Mouse (Mus musculus) heart, embryonic 13.5 days (tissue): ENCODE results near the gene Bmpr1b. TPM values are rescaled to one million over a fixed set of nuclear protein-coding genes. Genes with fewer than 3 reads are reported as not detected.

Source experiments
- ATAC-seq: fragments of 200-750 bp; cut with Nextera tagmentation; 2 replicates; pipeline ENCODE4 v1.8.0; 2017; ENCODE audit warnings: moderate TSS enrichment; ENCODE audit not compliant: insufficient number of reproducible peaks, low FRiP score, low TSS enrichment; ENCODE audit errors: extremely low read depth
- H3K27ac ChIP-seq: fragments of 300-500 bp; sonication (generic); replicated peaks from 2 replicates; pipeline ENCODE4 v1.5.1; 2015; ENCODE audit warnings: moderate library complexity, mild to moderate bottlenecking, inconsistent platforms
- H3K27me3 ChIP-seq: fragments of 300-500 bp; sonication (generic); replicated peaks from 2 replicates; pipeline ENCODE4 v1.6.1; 2015; ENCODE audit warnings: mild to moderate bottlenecking, inconsistent platforms
- H3K36me3 ChIP-seq: fragments of 300-500 bp; sonication (generic); 2 replicates; pipeline ENCODE4 v1.6.1; 2015; ENCODE audit warnings: mild to moderate bottlenecking, inconsistent platforms
- H3K4me1 ChIP-seq: fragments of 300-500 bp; sonication (generic); 2 replicates; pipeline ENCODE4 v1.6.1; 2015; ENCODE audit warnings: inconsistent platforms
- H3K4me2 ChIP-seq: fragments of 300-500 bp; sonication (generic); 2 replicates; pipeline ENCODE4 v1.6.1; 2015; ENCODE audit warnings: inconsistent platforms, mild to moderate bottlenecking, moderate library complexity
- H3K4me3 ChIP-seq: fragments of 300-500 bp; sonication (generic); 2 replicates; pipeline ENCODE4 v1.5.1; 2015; ENCODE audit warnings: moderate library complexity, mild to moderate bottlenecking, inconsistent platforms
- H3K9ac ChIP-seq: fragments of 300-500 bp; sonication (generic); 2 replicates; pipeline ENCODE4 v1.6.1; 2015; ENCODE audit warnings: inconsistent platforms, mild to moderate bottlenecking, moderate library complexity
- H3K9me3 ChIP-seq: fragments of 300-500 bp; sonication (generic); 2 replicates; pipeline ENCODE4 v1.6.1; 2016; ENCODE audit warnings: inconsistent platforms
- WGBS: fragments of 180-500 bp; shearing (Covaris S2); methylation state at CpG from one replicate; pipeline ENCODE4 v1.1.7; 2015; ENCODE audit warnings: mixed read lengths; 5-methylcytosine and 5-hydroxymethylcytosine counted together
- polyA plus RNA-seq: library from polyadenylated mRNA; unstranded; fragments of >200 nt; fragmentation: Nextera tagmentation; extraction: Ambion mirVana; gene quantifications from 2 replicates; pipeline ENCODE4 v1.2.1, GENCODE M21; 2015

Gene Bmpr1b
- polyA plus RNA-seq, 1 experiment from 2014 or later: 1.1 TPM

DNA sequence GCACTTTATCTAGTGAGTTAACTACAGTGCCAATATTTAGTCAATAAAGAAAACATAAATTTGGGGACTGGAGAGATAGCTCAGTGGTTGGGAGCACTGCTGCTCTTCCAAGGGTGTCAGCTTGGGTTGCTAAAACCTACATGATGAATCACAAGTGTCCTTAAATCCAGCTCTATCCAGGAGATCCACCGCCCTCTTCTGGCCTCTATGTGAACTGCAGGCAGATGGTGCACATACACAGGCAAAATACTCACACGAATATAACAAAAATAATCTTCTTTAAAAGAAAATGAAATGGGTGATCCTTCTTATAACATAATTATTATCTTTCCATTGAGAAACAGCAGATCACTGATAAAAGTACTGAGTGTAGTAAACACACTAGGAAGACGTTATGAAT, 268.9 kb downstream of the Bmpr1b start:
- H3K27ac ChIP-seq: no peak overlapping the region
- H3K4me1 ChIP-seq: 0 out of 2 replicates have a peak, but pooled peaks cover under 1% of the 10 kb centered on the region
- WGBS: 79% methylated on average over 3 of the region's 3 CpGs
- H3K27me3 ChIP-seq: no peaks in the 10 kb centered on the region
- H3K4me3 ChIP-seq: no peak overlapping the region
- H3K9me3 ChIP-seq: peaks cover 4% of the 10 kb centered on the region
- ATAC-seq: no peak
- no peak overlapping the region for H3K4me2 ChIP-seq
- H3K9ac ChIP-seq: no peak overlapping the region
- no peaks in the 10 kb centered on the region for H3K36me3 ChIP-seq

DNA sequence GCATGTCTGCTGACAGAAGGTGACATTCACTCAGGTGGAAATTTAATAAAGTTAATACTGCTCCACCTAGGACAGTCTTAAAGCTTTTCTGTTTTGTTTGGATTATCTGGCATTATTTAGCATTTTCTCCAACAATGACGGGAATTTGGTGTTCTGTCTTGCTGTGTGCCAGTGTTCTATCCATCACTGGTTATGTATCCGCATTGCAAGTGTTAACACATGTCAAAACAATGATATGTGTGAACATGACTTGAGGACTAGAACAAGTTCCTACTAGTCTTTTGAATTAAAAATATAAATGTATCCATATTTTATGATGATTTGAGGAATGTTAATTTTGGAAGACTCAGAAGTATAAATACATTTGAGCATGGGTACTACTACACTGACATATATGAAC, 269.7 kb downstream of the Bmpr1b start:
- H3K27me3 ChIP-seq: no peaks in the 10 kb centered on the region
- 79% methylated on average over 2 of the region's 2 CpGs for WGBS

DNA sequence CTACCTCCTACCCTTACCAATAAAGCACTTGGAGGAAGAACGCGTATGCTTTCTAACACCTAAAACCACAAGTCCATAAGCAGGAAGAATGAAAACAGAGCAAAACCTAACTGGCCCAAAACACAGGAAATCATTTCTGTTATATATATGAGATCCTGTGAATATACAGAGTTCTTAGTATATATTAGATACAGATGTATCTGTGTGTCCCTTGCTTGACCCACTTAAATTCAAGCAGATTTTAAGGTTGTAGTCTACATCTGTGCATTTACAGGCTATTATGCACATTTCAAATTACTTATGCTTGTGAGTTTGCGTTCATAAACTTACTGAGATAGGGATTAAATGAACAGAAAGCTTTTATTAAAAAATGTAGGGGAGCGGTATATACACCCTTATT, 271.5 kb downstream of the Bmpr1b start:
- 0 out of 2 replicates have a peak, but pooled peaks cover 4% of the 10 kb centered on the region for H3K4me1 ChIP-seq

More for the DNA sequence above, 269.7 kb downstream of the Bmpr1b start:
- ATAC-seq: no peak
- Histone ChIP-seq H3K4me3 (no peak overlapping the region), H3K9ac (no peak overlapping the region), H3K36me3 (no peaks in the 10 kb centered on the region), H3K9me3 (peaks cover 4% of the 10 kb centered on the region), H3K4me1 (0 out of 2 replicates have a peak, but pooled peaks cover 4% of the 10 kb centered on the region), H3K4me2 (no peak overlapping the region), H3K27ac (no peak overlapping the region)

DNA sequence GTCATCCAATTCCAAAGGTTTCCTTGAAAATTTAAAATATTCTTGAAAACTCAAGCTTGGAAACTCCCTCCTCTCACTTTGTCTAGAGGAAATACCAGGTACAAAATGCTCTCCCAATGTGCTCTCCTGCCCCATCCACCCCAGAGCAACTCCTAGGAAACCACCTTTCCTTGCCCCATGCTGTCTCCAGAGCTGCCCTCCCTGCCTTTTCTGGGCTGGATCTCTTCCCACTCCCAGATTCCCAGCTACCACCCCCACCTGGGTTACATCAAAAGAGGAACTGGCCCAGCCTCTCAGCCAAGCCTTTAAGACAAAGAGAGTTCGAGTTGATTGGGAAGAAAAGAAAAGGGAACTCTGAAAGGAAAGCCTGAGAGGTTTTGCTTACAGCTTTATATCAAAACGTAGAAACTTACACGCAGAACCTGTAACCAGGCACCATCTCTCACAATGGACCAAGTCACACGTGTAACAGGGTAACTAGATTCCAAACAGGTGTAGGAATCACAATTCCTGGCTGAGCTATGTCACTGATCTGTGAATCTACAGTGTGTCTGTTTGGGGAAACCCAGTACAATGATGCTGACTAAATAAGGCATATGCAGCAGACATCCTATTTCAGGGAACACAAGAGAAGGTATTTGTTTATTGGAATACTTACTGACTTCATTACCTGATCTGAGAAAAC, 272.2 kb downstream of the Bmpr1b start:
- no peaks in the 10 kb centered on the region for H3K36me3 ChIP-seq
- no peak overlapping the region for H3K9ac ChIP-seq
- no peak overlapping the region for H3K27ac ChIP-seq
- H3K4me3 ChIP-seq: no peak overlapping the region
- ATAC-seq: no peak
- no peak overlapping the region for H3K4me2 ChIP-seq
- peaks cover 4% of the 10 kb centered on the region for H3K9me3 ChIP-seq
- 0 out of 2 replicates have a peak, but pooled peaks cover 4% of the 10 kb centered on the region for H3K4me1 ChIP-seq
- no peaks in the 10 kb centered on the region for H3K27me3 ChIP-seq
- WGBS: 44% methylated on average over 4 of the region's 4 CpGs

More for the DNA sequence above, 271.5 kb downstream of the Bmpr1b start:
- Histone ChIP-seq H3K4me2 (no peak overlapping the region), H3K4me3 (no peak overlapping the region), H3K9me3 (peaks cover 4% of the 10 kb centered on the region), H3K36me3 (no peaks in the 10 kb centered on the region), H3K27me3 (no peaks in the 10 kb centered on the region), H3K9ac (no peak overlapping the region), H3K27ac (no peak overlapping the region)
- no peak for ATAC-seq
- 81% methylated on average over 4 of the region's 4 CpGs for WGBS

DNA sequence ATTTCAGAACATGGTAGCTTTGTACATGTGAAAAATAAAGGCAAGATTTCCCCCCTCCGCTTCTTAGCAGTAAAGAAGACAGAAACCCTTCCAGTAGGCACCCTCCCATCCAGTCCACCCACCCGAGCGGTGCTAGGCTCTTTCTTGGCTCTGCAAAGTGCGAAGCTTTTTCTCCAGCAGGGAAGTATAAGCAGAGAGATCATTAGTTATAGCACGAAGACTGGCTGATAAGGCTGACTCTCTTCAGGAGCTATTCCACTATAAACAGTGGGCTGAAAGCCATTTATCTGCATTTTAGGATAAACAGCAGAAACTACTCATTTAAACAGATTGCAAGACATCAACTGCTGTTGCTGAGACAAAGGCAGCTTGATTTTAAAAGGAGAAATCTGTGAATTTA, 274.1 kb downstream of the Bmpr1b start:
- 32% methylated on average over 5 of the region's 5 CpGs for WGBS
- H3K27ac ChIP-seq: no peak overlapping the region
- no peaks in the 10 kb centered on the region for H3K36me3 ChIP-seq
- H3K4me3 ChIP-seq: no peak overlapping the region
- no peak for ATAC-seq
- 0 out of 2 replicates have a peak, but pooled peaks cover 4% of the 10 kb centered on the region for H3K4me1 ChIP-seq
- H3K27me3 ChIP-seq: no peaks in the 10 kb centered on the region
- H3K9ac ChIP-seq: no peak overlapping the region
- H3K9me3 ChIP-seq: peaks cover under 1% of the 10 kb centered on the region; the same call in 1 of the 2 replicates
- H3K4me2 ChIP-seq: no peak overlapping the region

DNA sequence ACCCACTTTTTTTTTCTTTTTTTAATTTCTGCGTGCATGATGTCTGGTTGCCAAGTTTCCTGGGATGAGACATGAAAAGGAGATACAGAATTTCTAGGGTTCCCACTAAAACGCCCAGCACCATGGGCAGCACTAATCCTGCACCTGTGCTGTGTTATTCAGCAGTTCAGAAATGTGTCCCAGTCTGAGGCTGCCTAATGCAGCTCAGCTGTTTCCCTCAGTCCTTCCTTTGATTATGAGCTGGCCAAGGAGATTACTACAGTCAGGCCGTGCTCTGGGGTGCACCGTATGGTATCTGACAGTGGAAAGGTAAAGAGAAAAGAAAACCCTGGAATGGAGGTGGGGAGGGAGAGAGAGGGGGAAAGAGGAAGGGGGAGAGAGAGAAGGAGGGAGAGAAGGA, 278.6 kb downstream of the Bmpr1b start:
- H3K4me1 ChIP-seq: 0 out of 2 replicates have a peak, but pooled peaks cover 4% of the 10 kb centered on the region
- H3K4me2 ChIP-seq: no peak overlapping the region
- no peaks in the 10 kb centered on the region for H3K9me3 ChIP-seq
- ATAC-seq: no peak
- H3K36me3 ChIP-seq: no peaks in the 10 kb centered on the region
- no peak overlapping the region for H3K4me3 ChIP-seq
- WGBS: 37% methylated on average over 4 of the region's 4 CpGs
- H3K27me3 ChIP-seq: no peaks in the 10 kb centered on the region
- H3K27ac ChIP-seq: no peak overlapping the region
- no peak overlapping the region for H3K9ac ChIP-seq

DNA sequence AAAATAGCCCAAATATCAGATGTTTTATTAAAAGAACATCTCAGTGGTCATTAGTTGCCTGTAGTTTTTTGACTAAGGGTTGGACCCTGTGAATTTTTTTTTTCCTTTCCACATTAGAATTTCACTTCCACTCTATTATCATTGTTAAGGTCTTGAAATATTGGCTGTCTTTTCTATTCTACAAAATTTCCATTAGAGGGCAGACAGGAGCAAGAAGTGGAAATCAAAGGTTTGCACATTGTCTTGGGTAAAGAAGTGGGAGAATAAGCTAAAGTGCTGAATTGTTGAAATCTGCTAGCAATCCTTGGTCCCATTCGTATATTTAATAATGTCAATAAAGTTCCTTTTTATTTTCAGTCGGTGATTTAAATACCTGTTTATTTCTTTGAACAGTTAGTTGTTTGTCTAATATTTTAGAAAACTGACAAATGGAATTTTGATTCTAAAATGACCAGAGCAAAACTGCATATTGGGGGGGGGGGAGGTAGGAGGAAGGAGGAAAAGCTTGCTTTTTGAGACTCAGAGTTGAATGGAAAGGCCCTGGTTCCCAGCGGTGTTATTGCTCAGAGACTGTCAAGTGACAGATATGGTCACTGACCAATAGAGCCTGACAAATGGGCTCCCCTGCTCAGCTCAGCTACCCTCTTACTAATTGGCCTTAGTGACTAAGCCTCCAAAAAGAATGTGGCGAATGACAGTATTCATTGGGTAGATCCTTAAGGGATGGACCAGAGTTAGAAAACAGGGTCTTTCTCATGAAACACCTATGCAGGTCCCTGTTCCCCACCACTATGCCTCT, 281.6 kb downstream of the Bmpr1b start:
- Histone ChIP-seq H3K9me3 (no peaks in the 10 kb centered on the region), H3K4me3 (no peak overlapping the region), H3K27ac (no peak overlapping the region), H3K27me3 (no peaks in the 10 kb centered on the region), H3K9ac (no peak overlapping the region), H3K36me3 (no peaks in the 10 kb centered on the region), H3K4me1 (no peaks in the 10 kb centered on the region), H3K4me2 (no peak overlapping the region)
- 52% methylated on average over 4 of the region's 4 CpGs for WGBS
- ATAC-seq: no peak

DNA sequence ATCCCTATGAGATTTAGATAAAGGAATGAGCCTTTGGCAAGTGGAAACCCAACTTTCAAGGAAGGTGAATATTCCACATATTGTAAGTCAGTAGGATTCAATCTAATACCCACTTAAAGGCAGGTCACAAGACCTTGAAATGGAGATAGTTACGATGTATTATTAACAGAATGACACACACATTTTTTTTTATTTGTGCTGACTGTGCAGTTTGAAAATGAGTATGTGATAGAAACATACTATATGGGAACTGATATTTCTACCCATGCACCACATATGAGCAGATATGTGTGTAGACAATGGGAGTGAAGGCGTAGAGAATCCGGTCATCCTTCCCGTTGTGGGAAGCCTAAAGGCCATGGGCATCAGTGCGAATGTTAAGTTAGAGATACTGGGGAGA, 285.0 kb downstream of the Bmpr1b start:
- no peaks in the 10 kb centered on the region for H3K9me3 ChIP-seq
- no peaks in the 10 kb centered on the region for H3K4me1 ChIP-seq
- ATAC-seq: no peak
- H3K4me2 ChIP-seq: no peak overlapping the region
- WGBS: 84% methylated on average over 5 of the region's 5 CpGs
- H3K36me3 ChIP-seq: no peaks in the 10 kb centered on the region
- H3K4me3 ChIP-seq: no peak overlapping the region
- H3K9ac ChIP-seq: no peak overlapping the region
- no peaks in the 10 kb centered on the region for H3K27me3 ChIP-seq
- H3K27ac ChIP-seq: no peak overlapping the region

DNA sequence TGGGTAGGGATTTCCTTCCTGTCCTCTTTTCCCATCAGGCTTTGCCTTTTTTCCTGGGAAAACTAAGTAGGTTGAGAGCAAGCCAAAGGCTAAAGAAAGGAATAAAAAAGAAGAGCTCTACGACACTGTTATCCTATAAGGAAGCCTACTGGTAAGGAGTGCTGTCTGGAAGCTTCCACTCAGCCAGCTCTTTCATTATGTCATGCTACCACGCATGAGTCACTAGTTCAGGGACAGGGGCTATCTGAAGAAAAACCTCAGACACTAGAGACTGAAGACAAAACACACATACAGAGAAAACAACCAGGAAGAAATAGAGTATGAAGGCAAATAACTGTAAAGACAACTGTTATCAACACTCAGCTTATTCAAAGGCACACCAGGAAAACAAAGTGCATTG, 286.7 kb downstream of the Bmpr1b start:
- Histone ChIP-seq H3K4me1 (no peaks in the 10 kb centered on the region), H3K9me3 (no peaks in the 10 kb centered on the region), H3K4me3 (no peak overlapping the region), H3K36me3 (no peaks in the 10 kb centered on the region), H3K27ac (no peak overlapping the region), H3K4me2 (no peak overlapping the region), H3K27me3 (no peaks in the 10 kb centered on the region), H3K9ac (no peak overlapping the region)
- WGBS: 60% methylated on average over 2 of the region's 2 CpGs
- ATAC-seq: no peak

DNA sequence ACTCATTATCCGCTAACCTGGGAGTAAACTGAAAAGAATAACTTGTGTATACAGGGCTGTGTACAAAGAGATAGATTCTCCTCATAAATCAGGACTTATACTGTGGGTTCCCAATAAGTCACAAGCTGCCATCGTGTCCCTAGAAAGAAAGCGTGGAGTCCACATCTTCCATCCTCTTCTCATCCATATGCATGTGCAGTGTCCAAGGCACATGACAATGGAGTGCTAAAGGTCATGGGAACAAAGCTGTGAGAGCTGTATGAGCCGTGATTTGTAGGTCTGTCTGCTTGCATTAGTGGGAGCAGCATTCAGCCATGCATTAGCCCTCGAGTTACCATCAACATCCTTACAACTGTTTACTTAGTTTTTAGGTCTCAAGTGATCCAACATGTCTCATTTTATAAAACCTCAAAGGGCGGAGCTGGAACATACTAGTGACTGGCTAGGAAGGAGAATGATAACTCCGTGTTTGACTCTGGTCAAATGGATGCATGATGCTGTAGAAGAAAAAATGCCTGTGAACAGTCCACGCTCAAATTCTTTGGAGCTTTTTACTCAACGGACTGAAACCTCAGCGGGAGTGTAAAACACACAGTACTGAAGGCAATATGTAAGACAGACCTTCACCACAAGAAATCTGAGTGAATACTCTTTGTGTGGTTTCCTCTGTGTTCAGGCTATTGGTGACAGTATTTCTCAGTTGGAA, 296.7 kb downstream of the Bmpr1b start:
- H3K4me2 ChIP-seq: no peak overlapping the region
- no peak overlapping the region for H3K4me3 ChIP-seq
- ATAC-seq: no peak
- H3K27ac ChIP-seq: no peak overlapping the region
- no peaks in the 10 kb centered on the region for H3K4me1 ChIP-seq
- WGBS: 84% methylated on average over 10 of the region's 10 CpGs
- H3K9ac ChIP-seq: no peak overlapping the region
- H3K9me3 ChIP-seq: no peaks in the 10 kb centered on the region
- H3K27me3 ChIP-seq: no peaks in the 10 kb centered on the region
- no peaks in the 10 kb centered on the region for H3K36me3 ChIP-seq

DNA sequence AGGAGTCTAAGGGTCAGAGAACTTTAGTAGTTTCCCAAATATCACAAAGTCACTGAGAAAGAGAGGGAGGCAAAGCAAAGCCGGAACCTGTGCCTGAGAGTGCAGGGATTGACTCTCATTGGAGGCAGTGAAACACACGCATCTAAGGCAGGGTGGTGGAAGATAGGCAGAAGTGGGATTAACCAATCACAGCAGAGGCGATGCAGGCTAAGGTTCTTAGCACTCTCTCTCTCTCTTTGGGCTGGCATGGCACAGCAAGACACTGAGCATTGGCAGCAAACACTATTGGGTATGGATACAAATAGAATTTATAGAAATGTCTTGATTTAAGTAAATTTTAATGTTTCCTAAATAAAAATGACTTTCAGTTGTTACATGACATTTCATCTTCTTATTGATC, 297.4 kb downstream of the Bmpr1b start:
- H3K36me3 ChIP-seq: no peaks in the 10 kb centered on the region
- no peak overlapping the region for H3K9ac ChIP-seq
- ATAC-seq: no peak
- no peaks in the 10 kb centered on the region for H3K9me3 ChIP-seq
- no peak overlapping the region for H3K4me3 ChIP-seq
- H3K27ac ChIP-seq: no peak overlapping the region
- H3K4me1 ChIP-seq: no peaks in the 10 kb centered on the region
- WGBS: 66% methylated on average over 3 of the region's 3 CpGs
- H3K27me3 ChIP-seq: no peaks in the 10 kb centered on the region
- no peak overlapping the region for H3K4me2 ChIP-seq
